Mouse (Mus musculus) heart, embryonic 13.5 days (tissue): ENCODE results near the gene Arl13a. TPM values are rescaled to one million over a fixed set of nuclear protein-coding genes. Genes with fewer than 3 reads are reported as not detected.

Source experiments
- ATAC-seq: fragments of 200-750 bp; cut with Nextera tagmentation; 2 replicates; pipeline ENCODE4 v1.8.0; 2017; ENCODE audit warnings: moderate TSS enrichment; ENCODE audit not compliant: insufficient number of reproducible peaks, low FRiP score, low TSS enrichment; ENCODE audit errors: extremely low read depth
- H3K27ac ChIP-seq: fragments of 300-500 bp; sonication (generic); replicated peaks from 2 replicates; pipeline ENCODE4 v1.5.1; 2015; ENCODE audit warnings: moderate library complexity, mild to moderate bottlenecking, inconsistent platforms
- H3K27me3 ChIP-seq: fragments of 300-500 bp; sonication (generic); replicated peaks from 2 replicates; pipeline ENCODE4 v1.6.1; 2015; ENCODE audit warnings: mild to moderate bottlenecking, inconsistent platforms
- H3K36me3 ChIP-seq: fragments of 300-500 bp; sonication (generic); 2 replicates; pipeline ENCODE4 v1.6.1; 2015; ENCODE audit warnings: mild to moderate bottlenecking, inconsistent platforms
- H3K4me1 ChIP-seq: fragments of 300-500 bp; sonication (generic); 2 replicates; pipeline ENCODE4 v1.6.1; 2015; ENCODE audit warnings: inconsistent platforms
- H3K4me2 ChIP-seq: fragments of 300-500 bp; sonication (generic); 2 replicates; pipeline ENCODE4 v1.6.1; 2015; ENCODE audit warnings: inconsistent platforms, mild to moderate bottlenecking, moderate library complexity
- H3K4me3 ChIP-seq: fragments of 300-500 bp; sonication (generic); 2 replicates; pipeline ENCODE4 v1.5.1; 2015; ENCODE audit warnings: moderate library complexity, mild to moderate bottlenecking, inconsistent platforms
- H3K9ac ChIP-seq: fragments of 300-500 bp; sonication (generic); 2 replicates; pipeline ENCODE4 v1.6.1; 2015; ENCODE audit warnings: inconsistent platforms, mild to moderate bottlenecking, moderate library complexity
- H3K9me3 ChIP-seq: fragments of 300-500 bp; sonication (generic); 2 replicates; pipeline ENCODE4 v1.6.1; 2016; ENCODE audit warnings: inconsistent platforms
- WGBS: fragments of 180-500 bp; shearing (Covaris S2); methylation state at CpG from one replicate; pipeline ENCODE4 v1.1.7; 2015; ENCODE audit warnings: mixed read lengths; 5-methylcytosine and 5-hydroxymethylcytosine counted together
- polyA plus RNA-seq: library from polyadenylated mRNA; unstranded; fragments of >200 nt; fragmentation: Nextera tagmentation; extraction: Ambion mirVana; gene quantifications from 2 replicates; pipeline ENCODE4 v1.2.1, GENCODE M21; 2015

The Arl13a gene
- polyA plus RNA-seq, 1 experiment from 2014 or later, result not detected

DNA sequence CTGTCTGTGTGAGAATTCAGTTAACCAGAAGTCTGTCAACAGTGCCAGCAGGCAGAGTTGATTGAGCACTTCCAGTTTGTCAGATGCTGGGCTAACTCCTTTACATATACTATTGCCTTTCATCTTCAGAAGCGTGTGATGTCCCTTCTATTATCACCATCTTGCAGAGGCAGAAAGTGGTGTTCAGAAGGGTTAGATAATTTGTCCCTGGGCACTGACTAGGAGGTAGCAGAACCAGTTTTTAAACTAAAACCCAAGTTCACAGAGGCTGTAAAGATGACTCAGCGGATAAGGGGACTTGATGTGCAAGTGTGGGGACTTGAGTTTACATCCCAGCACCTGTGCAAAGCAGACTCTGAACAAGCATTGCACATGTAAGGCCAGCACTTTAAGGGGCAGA is 21.2 kb downstream of the Arl13a start:
- H3K9me3 ChIP-seq, result no peaks in the 10 kb centered on the region
- H3K9ac ChIP-seq, result no peak overlapping the region
- no peak overlapping the region for H3K4me2 ChIP-seq
- H3K27me3 ChIP-seq, result no peaks in the 10 kb centered on the region
- H3K4me1 ChIP-seq, result no peaks in the 10 kb centered on the region
- H3K4me3 ChIP-seq, result no peak overlapping the region
- ATAC-seq, result no peak
- WGBS, result 67% methylated on average over 2 of the region's 2 CpGs
- peaks cover under 1% of the 10 kb centered on the region; the same call in 1 of the 2 replicates for H3K36me3 ChIP-seq
- H3K27ac ChIP-seq, result no peak overlapping the region

- H3K27ac ChIP-seq, result no peak overlapping the region
- no peak overlapping the region for H3K4me2 ChIP-seq
- no peak for ATAC-seq
- no peaks in the 10 kb centered on the region for H3K27me3 ChIP-seq
- H3K36me3 ChIP-seq, result no peaks in the 10 kb centered on the region
- H3K4me1 ChIP-seq, result no peaks in the 10 kb centered on the region
- no peak overlapping the region for H3K4me3 ChIP-seq
- WGBS, result 86% methylated on average over 7 of the region's 7 CpGs
- no peaks in the 10 kb centered on the region for H3K9me3 ChIP-seq
- no peak overlapping the region for H3K9ac ChIP-seq
Observed at GRCm38 (mm10) chrX:134211151-134211642, 23.9 kb downstream of the Arl13a start.

DNA sequence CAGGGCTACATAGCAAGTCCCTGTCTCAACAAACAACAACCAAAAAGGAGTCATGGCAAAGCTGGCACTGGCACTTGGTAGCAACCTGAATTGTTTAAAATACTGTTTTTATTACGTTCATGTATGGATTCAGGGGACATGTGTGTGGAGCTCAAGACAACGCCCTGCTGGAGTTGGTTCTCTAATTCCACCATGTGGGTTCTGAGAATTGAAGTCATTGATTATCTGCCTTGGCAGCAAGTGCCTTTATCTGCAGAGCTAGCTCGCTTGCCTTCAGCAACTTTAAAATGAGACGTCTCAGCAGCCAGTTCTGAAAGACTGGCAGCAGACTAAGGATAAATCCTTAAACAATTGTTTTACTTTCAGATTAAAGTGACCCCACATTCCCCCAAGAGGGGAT is 30.9 kb downstream of the Arl13a start:
- H3K27ac ChIP-seq, result no peak overlapping the region
- H3K4me3 ChIP-seq, result no peak overlapping the region
- no peak for ATAC-seq
- WGBS, result 51% methylated on average over 4 of the region's 4 CpGs
- peaks cover 10% of the 10 kb centered on the region; the same call in 1 of the 2 replicates for H3K36me3 ChIP-seq
- H3K4me1 ChIP-seq, result peaks cover 3% of the 10 kb centered on the region; the same call in 1 of the 2 replicates
- no peaks in the 10 kb centered on the region for H3K9me3 ChIP-seq
- H3K9ac ChIP-seq, result no peak overlapping the region
- no peak overlapping the region for H3K4me2 ChIP-seq
- H3K27me3 ChIP-seq, result no peaks in the 10 kb centered on the region

- no peaks in the 10 kb centered on the region for H3K9me3 ChIP-seq
- peaks cover 3% of the 10 kb centered on the region; the same call in 1 of the 2 replicates for H3K4me1 ChIP-seq
- no peak overlapping the region for H3K9ac ChIP-seq
- H3K4me2 ChIP-seq, result no peak overlapping the region
- no peak overlapping the region for H3K27ac ChIP-seq
- peaks cover 29% of the 10 kb centered on the region for H3K36me3 ChIP-seq
- WGBS, result 26% methylated on average over 3 of the region's 3 CpGs
- no peaks in the 10 kb centered on the region for H3K27me3 ChIP-seq
- H3K4me3 ChIP-seq, result no peak overlapping the region
- no peak for ATAC-seq
Observed at GRCm38 (mm10) chrX:134220618-134221017, 33.3 kb downstream of the Arl13a start.

GRCm38 (mm10) chrX:134221856-134222255 is 34.6 kb downstream of the Arl13a start, which contains the start of gene Nox1:
Gene Nox1 (minus strand): TSS chrX:134221956.
- WGBS, result 49% methylated on average over 4 of the region's 4 CpGs
- Histone ChIP-seq H3K36me3 (peaks cover 29% of the 10 kb centered on the region), H3K4me1 (peaks cover 3% of the 10 kb centered on the region; the same call in 1 of the 2 replicates), H3K4me3 (no peak within 1 kb of the TSS), H3K9me3 (no peaks in the 10 kb centered on the region), H3K27ac (no peak within 1 kb of the TSS), H3K27me3 (no peaks in the 10 kb centered on the region), H3K4me2 (no peak within 1 kb of the TSS), H3K9ac (no peak within 1 kb of the TSS)
- no peak for ATAC-seq

DNA sequence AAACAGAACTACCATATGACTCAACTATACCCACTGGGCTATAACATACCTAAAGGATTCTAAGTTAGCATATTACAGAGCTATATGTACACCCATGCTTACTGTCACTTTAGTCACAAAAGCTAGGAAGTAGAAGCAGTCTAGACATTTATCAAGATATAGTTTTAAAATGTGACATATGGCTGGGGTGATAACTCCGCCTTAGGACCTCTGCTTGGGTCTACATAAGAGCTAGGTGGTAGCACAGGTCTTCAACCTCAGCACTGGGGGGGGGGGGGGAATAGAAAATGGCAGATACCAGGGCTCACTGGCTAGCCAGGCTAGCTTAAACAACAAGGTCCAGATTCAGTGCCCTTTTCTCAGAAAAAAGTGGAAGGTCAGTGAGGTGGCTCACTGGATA is 45.7 kb downstream of the Arl13a start:
- Histone ChIP-seq H3K9ac (no peak overlapping the region), H3K4me1 (no peaks in the 10 kb centered on the region), H3K9me3 (no peaks in the 10 kb centered on the region), H3K4me3 (no peak overlapping the region), H3K4me2 (no peak overlapping the region), H3K36me3 (peaks cover 15% of the 10 kb centered on the region), H3K27me3 (no peaks in the 10 kb centered on the region), H3K27ac (no peak overlapping the region)
- WGBS, result 81% methylated on average over 1 of the region's 1 CpGs
- ATAC-seq, result no peak

- no peak overlapping the region for H3K4me3 ChIP-seq
- no peaks in the 10 kb centered on the region for H3K27me3 ChIP-seq
- 88% methylated on average over 10 of the region's 10 CpGs for WGBS
- H3K27ac ChIP-seq, result no peak overlapping the region
- no peaks in the 10 kb centered on the region for H3K4me1 ChIP-seq
- no peak overlapping the region for H3K4me2 ChIP-seq
- H3K36me3 ChIP-seq, result peaks cover 52% of the 10 kb centered on the region
- H3K9me3 ChIP-seq, result no peaks in the 10 kb centered on the region
- H3K9ac ChIP-seq, result no peak overlapping the region
- no peak for ATAC-seq
Observed at GRCm38 (mm10) chrX:134238266-134238665, 51.0 kb downstream of the Arl13a start.

DNA sequence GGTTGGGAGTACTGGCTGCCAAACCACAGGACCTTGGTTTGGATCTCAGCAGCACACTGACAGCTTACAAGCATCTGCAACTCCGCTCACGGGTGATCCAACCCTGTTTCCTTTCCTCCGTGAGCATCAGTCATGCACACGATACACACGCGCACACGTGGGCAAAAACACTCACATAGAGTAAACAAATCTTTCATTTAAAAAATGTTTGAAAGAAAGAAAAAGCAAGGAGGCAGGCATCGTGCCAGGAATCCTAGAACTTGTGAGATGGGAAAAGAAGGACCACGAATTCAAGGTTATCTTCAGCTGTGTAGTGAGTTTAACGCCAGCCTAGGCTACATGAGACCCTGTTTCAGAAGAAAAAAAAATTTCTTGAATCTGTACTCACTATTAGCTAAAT is 58.6 kb downstream of the Arl13a start:
- no peak overlapping the region for H3K4me2 ChIP-seq
- H3K27ac ChIP-seq, result no peak overlapping the region
- no peak overlapping the region for H3K4me3 ChIP-seq
- H3K36me3 ChIP-seq, result peaks cover 38% of the 10 kb centered on the region
- H3K4me1 ChIP-seq, result peaks cover 4% of the 10 kb centered on the region; the same call in 1 of the 2 replicates
- H3K9ac ChIP-seq, result no peak overlapping the region
- 84% methylated on average over 10 of the region's 10 CpGs for WGBS
- H3K27me3 ChIP-seq, result no peaks in the 10 kb centered on the region
- H3K9me3 ChIP-seq, result peaks cover 5% of the 10 kb centered on the region; the same call in 1 of the 2 replicates
- ATAC-seq, result no peak

DNA sequence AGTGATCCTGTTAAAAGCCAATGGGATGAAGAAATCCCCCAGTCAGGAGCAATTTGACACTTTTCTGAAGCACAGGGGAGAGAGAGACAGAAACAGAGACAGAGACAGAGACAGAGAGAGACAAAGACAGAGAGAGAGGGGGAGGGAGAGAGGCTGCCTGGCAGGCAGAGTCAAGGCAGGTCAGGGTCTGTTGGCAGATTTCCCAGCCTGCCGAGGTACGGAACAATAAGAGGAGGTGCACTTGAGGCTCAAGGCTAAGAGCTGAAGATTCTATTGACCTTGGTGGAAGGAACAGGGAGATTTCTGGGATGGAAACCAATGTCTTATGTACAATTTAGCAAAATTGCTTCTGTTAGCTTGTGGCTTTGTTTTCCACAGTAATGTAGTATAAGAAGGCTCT is 60.9 kb downstream of the Arl13a start:
- no peak overlapping the region for H3K9ac ChIP-seq
- no peaks in the 10 kb centered on the region for H3K27me3 ChIP-seq
- peaks cover 25% of the 10 kb centered on the region for H3K36me3 ChIP-seq
- no peak overlapping the region for H3K27ac ChIP-seq
- peaks cover 5% of the 10 kb centered on the region; the same call in 1 of the 2 replicates for H3K9me3 ChIP-seq
- H3K4me2 ChIP-seq, result no peak overlapping the region
- no peak overlapping the region for H3K4me3 ChIP-seq
- ATAC-seq, result no peak
- WGBS, result 45% methylated on average over 2 of the region's 2 CpGs
- peaks cover 4% of the 10 kb centered on the region; the same call in 1 of the 2 replicates for H3K4me1 ChIP-seq

Other genes with a start within 250 kb of the Arl13a start
- gene Sytl4, start 205.7 kb upstream of the Arl13a start, polyA plus RNA-seq, result 2.8 and 3.8 TPM in 2 replicates
- gene Cstf2, start 128.3 kb upstream of the Arl13a start, polyA plus RNA-seq, result 27.8 and 28.4 TPM in 2 replicates
- gene Xkrx, start 25.4 kb upstream of the Arl13a start, polyA plus RNA-seq, result 0.25 and 0.32 TPM in 2 replicates
- 0.17 and 0.29 TPM in 2 replicates for gene Nox1, start 34.5 kb downstream of the Arl13a start, polyA plus RNA-seq
- 34.2 and 36.8 TPM in 2 replicates for gene Trmt2b, start 89.5 kb downstream of the Arl13a start, polyA plus RNA-seq
- 9.6 and 12.0 TPM in 2 replicates for gene Tmem35a, start 107.7 kb downstream of the Arl13a start, polyA plus RNA-seq
- gene Cenpi, start 120.6 kb downstream of the Arl13a start, polyA plus RNA-seq, result 25.8 and 29.8 TPM in 2 replicates
- gene Drp2, start 217.1 kb downstream of the Arl13a start, polyA plus RNA-seq, result 0.39 TPM in 2 replicates